ENCODE assay signal across 16 mouse cellular contexts in genomic region chr10:89154797-89155465, GRCm38 (mm10).
DNase-seq lines count a peak whose midpoint lies in the region; TF ChIP-seq lines count a peak whose summit lies in the region.
"Had no signal": no experiment of that assay in that cellular context is flagged by ENCODE, and none has a peak within 500 bp of the region (broad histone marks: within the 10 kb centered on the region; RNA-seq: fewer than 3 reads in every experiment).

No protein-coding gene starts in this region.

- 68% methylated on average over 2 of the region's 2 CpGs for WGBS in heart, adult 2 months

- no peaks in the 10 kb centered on the region for H3K36me3 ChIP-seq in heart, adult 2 months (ENCODE audit: control insufficient read depth, insufficient read depth, low read length)
- H3K36me3 ChIP-seq: limb, embryonic 12.5 days; liver, embryonic 15.5 days; neural tube, embryonic 15.5 days had no signal

- DNase-seq in adrenal gland, postnatal 10 days, result peak; percentile 24
- DNase-seq in adrenal gland, postnatal 4 days (ENCODE audit: low spot score in 2 of 2), result no peak
- DNase-seq in left cerebral cortex, postnatal 25 days (ENCODE audit: low spot score in 2 of 2), result peak; percentile 8 to 45
- no peak for DNase-seq in left cerebral cortex, postnatal 4 days
- DNase-seq in kidney, postnatal 4 days, result peak; percentile 64 to 69
- DNase-seq in right cerebral cortex, postnatal 10 days (ENCODE audit: low spot score in 2 of 2), result peak; percentile 25 to 26
- DNase-seq in heart, adult 2 months, result no peak
- no peak for DNase-seq in testis, postnatal 14 days (ENCODE audit: low spot score)
- DNase-seq: cerebellum, adult 9-11 months; heart, adult 18-20 months; heart, postnatal 10 days; lung, postnatal 36 days; retina, postnatal 1 day had no signal

- no peak for TF ChIP-seq EP300 in heart, adult 2 months (IDR thresholded peaks at IDR 0.05; ENCODE audit: insufficient read depth, low read depth, low read length)

- no peak for TF ChIP-seq POLR2A in heart, adult 2 months (IDR thresholded peaks at IDR 0.05; ENCODE audit: insufficient read depth, low read depth, low read length)

- no peak for TF ChIP-seq CTCF in heart, adult 2 months (IDR thresholded peaks at IDR 0.05)

- no peak overlapping the region for H3K27ac ChIP-seq in heart, adult 2 months
- H3K27ac ChIP-seq: limb, embryonic 12.5 days; liver, embryonic 15.5 days; neural tube, embryonic 15.5 days had no signal

- no peaks in the 10 kb centered on the region for H3K79me2 ChIP-seq in heart, adult 2 months (replicated peaks; ENCODE audit: control insufficient read depth, insufficient read depth, low read length)

- no peak overlapping the region for H3K4me3 ChIP-seq in heart, adult 2 months
- H3K4me3 ChIP-seq: limb, embryonic 12.5 days; liver, embryonic 15.5 days; neural tube, embryonic 15.5 days had no signal

- H3K4me1 ChIP-seq in heart, adult 2 months (ENCODE audit: control insufficient read depth, insufficient read depth, low read length), result no peaks in the 10 kb centered on the region
- H3K4me1 ChIP-seq: limb, embryonic 12.5 days; liver, embryonic 15.5 days; neural tube, embryonic 15.5 days had no signal

- H3K27me3 ChIP-seq in heart, adult 2 months (ENCODE audit: control insufficient read depth, insufficient read depth, low read length), result no peaks in the 10 kb centered on the region
- H3K27me3 ChIP-seq: limb, embryonic 12.5 days; liver, embryonic 15.5 days; neural tube, embryonic 15.5 days had no signal

- intact Hi-C loops in left cerebral cortex, postnatal 25 days (cut with DNase I), result no loop called here
- intact Hi-C loops in left cerebral cortex, postnatal 4 days (cut with DNase I), result no loop called here
- intact Hi-C loops in heart, adult 2 months (cut with DNase I), result no loop called here

- H3K9ac ChIP-seq in heart, adult 2 months (ENCODE audit: low read depth, low read length), result no peak overlapping the region
- H3K9ac ChIP-seq: limb, embryonic 12.5 days; liver, embryonic 15.5 days; neural tube, embryonic 15.5 days had no signal

Comparison
In these comparisons a context has a peak if more than half of its experiments do, and no peak if none do; other contexts are left out.
1. DNase-seq: peak in adrenal gland, postnatal 10 days (single experiment), left cerebral cortex, postnatal 25 days (2 of 2), kidney, postnatal 4 days (2 of 2) and right cerebral cortex, postnatal 10 days (2 of 2); none in adrenal gland, postnatal 4 days (0 of 2), left cerebral cortex, postnatal 4 days (single experiment), heart, adult 2 months (0 of 2) and testis, postnatal 14 days (single experiment).